Mouse (Mus musculus) left cerebral cortex, postnatal 36 days (tissue): ENCODE measurements around the gene Vmn1r54. TPM values are rescaled to one million over a fixed set of nuclear protein-coding genes. Genes with fewer than 3 reads are reported as not detected.
"Not testable (repeated sequence)": the region's sequence is repeated elsewhere in the genome, so short reads cannot be mapped to it uniquely, and the experiment has no call there.

Source experiments
- DNase-seq, 2 experiments: peaks; one replicate each; pipeline ENCODE4 v3.0.0; 2021 to 2022; ENCODE audit warnings: low spot score in 2 of 2, mixed read lengths in 1 of 2
- intact Hi-C: fragments of 180-260 bp; cut with DNase I; formaldehyde crosslinking; loops from one replicate; pipeline ENCODE4 v1.15.1; 2025
- total RNA-seq, 2 experiments: library from RNA; stranded (reverse); gene quantifications; 2 replicates each; pipeline ENCODE4 v1.2.3; 2021

Vmn1r54 gene
- total RNA-seq, result not detected

GRCm38 (mm10) chr6:90246000-90246399 is at the start of gene Vmn1r54:
Gene Vmn1r54, plus strand, starts transcription at chr6:90246300.
- DNase-seq, result no peak

GRCm38 (mm10) chr6:90202493-90202892 is 43.6 kb upstream of the Vmn1r54 start, which contains the start of gene V1ra8:
Gene V1ra8, plus strand, starts transcription at chr6:90202793.
- intact Hi-C loops, DNase-seq: not testable (repeated sequence)

More at GRCm38 (mm10) chr6:90246000-90246399, at the start of gene Vmn1r54:
- intact Hi-C loops, result no loop called here

- intact Hi-C loops, result no loop called here
- DNase-seq, result no peak
Observed at GRCm38 (mm10) chr6:90224338-90224737, 21.8 kb upstream of the Vmn1r54 start, which contains the start of gene Vmn1r53. Gene Vmn1r53, minus strand, starts transcription at chr6:90224438.

DNA sequence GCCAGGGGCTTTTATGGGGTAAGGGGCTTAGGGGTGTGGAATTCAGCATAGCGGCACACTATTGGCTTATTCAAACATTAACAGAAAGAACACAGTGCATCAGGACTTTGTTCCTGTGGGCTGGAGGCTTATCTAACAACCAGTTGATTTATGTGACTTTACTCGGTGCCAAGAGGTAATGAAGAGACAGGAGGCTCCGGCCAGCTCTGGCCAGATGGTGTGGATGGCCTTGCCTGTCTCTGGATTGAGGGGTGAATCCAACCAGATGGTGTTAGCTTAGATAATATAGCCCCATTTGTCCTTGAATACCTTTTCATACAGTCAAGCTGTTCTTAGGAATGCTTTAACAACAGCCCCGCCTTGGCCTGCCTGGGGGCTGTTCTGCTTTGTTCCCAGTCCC is 14.0 kb upstream of the Vmn1r54 start:
- DNase-seq, intact Hi-C loops: not testable (repeated sequence)

DNA sequence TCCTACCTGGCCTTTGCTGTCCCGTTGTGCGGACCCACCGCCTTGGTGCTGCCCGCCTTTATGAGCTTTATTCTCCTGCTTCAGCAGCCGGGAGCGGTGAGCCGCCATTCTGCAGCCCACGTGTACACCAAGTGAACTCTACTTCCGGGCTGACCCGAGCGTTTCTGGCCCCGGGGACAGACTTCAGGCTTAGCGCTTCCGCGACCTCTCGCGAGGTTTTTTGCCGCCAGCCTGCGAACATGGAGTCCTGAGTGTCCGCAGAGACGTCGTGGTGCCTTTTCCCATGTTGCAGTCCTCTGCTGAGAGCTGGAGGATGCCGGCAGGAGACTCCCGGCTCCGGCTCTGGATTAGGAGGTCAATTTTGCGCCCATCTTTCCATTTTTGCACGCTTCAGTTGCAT is 13.4 kb upstream of the Vmn1r54 start:
- DNase-seq, result no peak
- intact Hi-C loops, result no loop called here

DNA sequence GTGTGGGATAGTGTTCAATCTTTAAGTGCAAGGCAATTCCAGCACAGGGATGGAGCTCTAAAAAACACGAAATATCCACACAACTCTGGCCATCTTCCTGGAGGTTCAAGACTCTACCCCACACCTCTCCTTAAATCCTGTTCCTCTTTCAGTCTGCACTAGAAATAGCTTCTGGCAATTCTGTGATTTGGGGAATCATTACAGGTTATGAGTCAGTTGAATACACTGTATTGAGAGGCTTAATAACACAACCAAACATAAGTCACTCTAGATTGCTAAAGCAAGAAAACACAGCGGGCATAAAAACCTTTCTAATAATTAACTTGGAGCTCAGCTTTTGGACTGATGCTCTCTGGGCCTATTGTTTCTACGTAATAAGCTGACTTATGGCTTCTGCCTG is 2.1 kb upstream of the Vmn1r54 start:
- intact Hi-C loops, result no loop called here
- DNase-seq, result no peak

GRCm38 (mm10) chr6:90288265-90288664 is 42.2 kb downstream of the Vmn1r54 start:
- intact Hi-C loops, result no loop called here
- no peak for DNase-seq

GRCm38 (mm10) chr6:90300919-90301318 is 54.8 kb downstream of the Vmn1r54 start, which contains the start of gene BC048671:
Gene BC048671, plus strand, starts transcription at chr6:90301219.
- DNase-seq, result no peak
- intact Hi-C loops, result no loop called here

DNA sequence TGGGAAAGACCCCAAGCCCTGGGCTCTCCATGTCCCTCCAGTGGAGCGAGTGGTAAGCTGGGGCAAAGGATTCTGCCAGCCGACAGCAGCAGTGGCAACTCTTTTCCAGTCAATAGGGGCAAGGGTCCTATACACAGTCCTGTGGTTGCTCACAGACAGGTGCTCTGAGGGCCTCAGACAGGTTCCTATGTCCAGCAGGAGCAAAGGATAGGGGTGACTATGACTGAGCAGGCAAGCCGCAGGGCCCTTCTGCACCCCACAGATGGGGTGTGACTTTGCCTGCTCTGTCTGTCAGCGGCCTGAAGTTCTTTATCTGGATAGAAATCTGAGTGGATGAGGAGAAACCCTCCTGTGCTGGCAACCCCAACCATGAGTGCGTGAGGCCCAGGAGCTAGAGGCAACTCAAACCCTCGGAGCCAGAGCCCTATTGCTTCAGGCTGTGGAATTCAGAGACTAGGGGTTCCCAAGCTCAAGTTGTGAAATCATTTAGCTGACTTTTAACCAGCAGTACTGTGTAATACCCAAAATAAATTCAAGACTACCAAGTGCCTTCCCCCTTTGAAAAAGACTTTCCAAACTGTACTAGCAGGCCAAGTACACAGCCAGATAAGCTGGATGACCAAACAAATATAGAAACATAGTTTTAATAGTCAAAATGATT is 60.3 kb downstream of the Vmn1r54 start:
- DNase-seq, result no peak

DNA sequence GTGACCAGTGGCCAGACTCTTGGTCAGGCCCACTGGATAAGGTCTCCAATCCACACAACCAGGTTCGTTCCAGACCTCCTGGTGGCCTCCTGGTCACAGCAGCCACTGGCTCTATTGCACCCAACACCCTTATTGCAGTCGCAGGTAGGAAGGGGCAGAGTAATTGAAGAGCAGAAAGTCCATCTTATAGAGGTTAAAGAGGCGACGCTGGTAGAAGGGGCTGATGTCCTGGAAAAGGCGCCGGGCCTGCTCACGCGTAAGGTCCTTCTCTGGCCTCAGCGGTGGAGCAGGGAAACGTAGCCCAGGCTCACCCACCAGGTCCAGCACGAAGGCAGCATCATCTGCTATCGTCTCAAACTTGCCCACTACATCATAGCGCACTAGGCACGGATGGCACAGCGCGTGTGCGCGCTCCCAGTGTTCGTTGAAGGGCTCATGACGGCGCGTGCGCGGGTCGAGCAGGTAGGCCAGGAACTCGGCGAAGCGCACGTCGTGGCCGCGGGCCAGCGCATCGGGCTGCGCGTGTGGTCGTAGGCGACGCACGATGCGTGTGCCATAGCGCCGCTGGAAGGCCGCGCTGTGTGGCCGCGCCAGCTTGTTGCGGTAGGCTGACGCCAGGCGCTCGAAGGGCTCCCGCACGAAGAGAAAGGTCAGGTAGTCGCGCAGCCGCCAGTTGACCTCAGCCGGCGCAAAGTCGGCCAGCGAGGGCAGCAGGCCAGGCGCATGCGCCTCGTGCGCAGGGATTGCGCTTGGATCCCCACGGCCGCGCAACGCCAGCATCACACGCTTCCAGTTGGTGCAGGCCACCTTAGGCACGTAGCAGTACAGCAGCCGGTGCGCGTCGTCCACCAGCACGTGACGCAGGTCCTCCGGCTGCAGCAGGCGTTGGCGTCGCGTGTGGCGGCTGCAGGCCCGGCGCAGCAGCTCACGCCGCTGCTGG is 63.0 kb downstream of the Vmn1r54 start:
- intact Hi-C loops, result no loop called here

More for the DNA sequence above, 60.3 kb downstream of the Vmn1r54 start:
- intact Hi-C loops, result no loop called here

GRCm38 (mm10) chr6:90315961-90316360 is 69.9 kb downstream of the Vmn1r54 start:
- DNase-seq, result peak; percentile 29 to 42

More for the DNA sequence above, 63.0 kb downstream of the Vmn1r54 start:
- no peak for DNase-seq

GRCm38 (mm10) chr6:90317510-90318258 is 71.6 kb downstream of the Vmn1r54 start:
- intact Hi-C loops, result no loop called here

More at GRCm38 (mm10) chr6:90315961-90316360, 69.9 kb downstream of the Vmn1r54 start:
- intact Hi-C loops, result no loop called here

DNA sequence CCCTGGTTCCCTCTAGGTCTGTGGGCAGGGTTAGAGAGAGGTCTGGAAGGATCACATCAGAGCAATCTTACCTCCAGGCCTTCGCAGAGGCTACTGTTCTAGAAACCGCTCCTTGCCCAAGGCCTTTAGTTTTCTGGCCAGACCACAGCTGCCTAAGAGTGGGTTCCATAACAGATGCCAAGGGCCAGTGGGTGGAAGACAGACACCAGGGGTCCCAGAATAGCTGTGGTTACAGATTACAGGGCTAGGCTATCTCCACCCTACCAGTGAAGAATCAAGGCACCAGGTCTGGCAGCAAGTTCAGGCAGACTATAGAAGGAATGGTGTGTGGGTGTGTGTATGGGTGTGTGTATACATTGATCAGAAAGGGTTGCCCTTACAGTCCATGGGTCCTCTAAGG is 72.9 kb downstream of the Vmn1r54 start:
- DNase-seq, result no peak
- intact Hi-C loops, result no loop called here

More at GRCm38 (mm10) chr6:90317510-90318258, 71.6 kb downstream of the Vmn1r54 start:
- no peak for DNase-seq

GRCm38 (mm10) chr6:90319475-90320191 is 73.5 kb downstream of the Vmn1r54 start:
- no peak for DNase-seq
- intact Hi-C loops, result no loop called here

DNA sequence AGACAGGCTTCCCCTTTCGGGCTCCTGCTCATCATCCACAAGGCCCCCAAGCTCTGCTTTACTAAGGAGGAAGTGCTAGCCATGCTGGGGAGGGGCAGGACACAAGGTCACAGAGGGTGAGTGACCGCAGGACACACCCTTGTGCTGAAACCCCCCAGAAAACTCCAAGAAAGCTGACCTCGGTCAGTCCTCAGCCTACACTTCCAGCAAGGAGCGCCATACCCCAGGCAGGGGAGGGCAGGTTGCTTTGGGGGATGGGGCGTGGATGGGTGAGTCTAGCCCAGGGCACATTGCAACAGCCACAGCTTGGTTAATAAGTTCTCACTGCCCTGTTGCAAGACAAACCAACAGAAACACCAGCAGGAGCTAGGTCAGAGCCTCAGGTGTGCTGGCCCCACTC is 74.3 kb downstream of the Vmn1r54 start:
- DNase-seq, result no peak
- intact Hi-C loops, result no loop called here
